Mouse (Mus musculus) E14TG2a.4 (cell line): ENCODE results near the gene Trpm3.
A peak's percentile ranks its signal among the peaks of the same experiment; 100 is the strongest.

ENCODE experiments used
- H3K27me3 ChIP-seq: 2 replicates; pipeline ENCODE4 v1.6.1; 2014; ENCODE audit warnings: low read length, control low read depth; ENCODE audit not compliant: insufficient read depth
- H3K36me3 ChIP-seq: 2 replicates; pipeline ENCODE4 v1.6.1; 2014; ENCODE audit warnings: low read length, control low read depth; ENCODE audit not compliant: insufficient read depth
- H3K4me1 ChIP-seq: replicated peaks from 2 replicates; pipeline ENCODE4 v1.6.1; 2014; ENCODE audit warnings: low read depth, low read length, control low read depth
- H3K4me3 ChIP-seq: replicated peaks from 2 replicates; pipeline ENCODE4 v1.5.1; 2014; ENCODE audit warnings: mild to moderate bottlenecking, low read length
- H3K9me3 ChIP-seq: 2 replicates; pipeline ENCODE4 v1.6.1; 2014; ENCODE audit warnings: low read length, control low read depth
- CTCF ChIP-seq: conservative IDR thresholded peaks from 2 replicates; pipeline ENCODE4 v1.5.1; 2014; ENCODE audit warnings: low read length
- NANOG ChIP-seq: IDR thresholded peaks from 2 replicates; pipeline ENCODE4 v1.6.1; 2014; ENCODE audit warnings: borderline replicate concordance, low read length, mixed read lengths
- POU5F1 ChIP-seq: IDR thresholded peaks from 2 replicates; pipeline ENCODE4 v1.6.1; 2014; ENCODE audit warnings: low read length, borderline replicate concordance

Gene Trpm3

DNA sequence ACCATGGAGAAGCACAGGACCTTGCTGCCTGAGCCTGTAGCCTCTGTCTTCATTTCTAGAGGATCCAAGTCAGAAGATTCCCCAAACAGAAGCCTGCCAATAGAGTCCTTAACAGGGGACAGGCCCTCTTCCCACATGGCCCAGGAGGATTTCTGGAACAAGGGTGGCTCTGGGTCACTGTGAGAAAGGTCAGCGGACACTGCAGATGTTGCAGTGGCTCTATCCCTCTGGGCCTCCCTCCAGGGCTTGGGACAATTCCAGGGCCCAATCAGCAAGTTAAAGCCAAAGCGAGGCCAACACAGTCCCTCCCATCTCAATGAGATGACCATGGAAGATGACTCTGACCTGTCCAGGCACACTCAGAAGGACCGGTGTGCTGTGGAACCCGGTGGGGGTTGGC is 896.1 kb downstream of the Trpm3 start:
- Histone ChIP-seq H3K4me3 (no peak overlapping the region), H3K27me3 (no peaks in the 10 kb centered on the region), H3K4me1 (peaks cover 65% of the 10 kb centered on the region), H3K36me3 (peaks cover 21% of the 10 kb centered on the region), H3K9me3 (peaks cover 7% of the 10 kb centered on the region; the same call in 1 of the 2 replicates)
- TF ChIP-seq NANOG (no peak), POU5F1 (no peak), CTCF (no peak)

DNA sequence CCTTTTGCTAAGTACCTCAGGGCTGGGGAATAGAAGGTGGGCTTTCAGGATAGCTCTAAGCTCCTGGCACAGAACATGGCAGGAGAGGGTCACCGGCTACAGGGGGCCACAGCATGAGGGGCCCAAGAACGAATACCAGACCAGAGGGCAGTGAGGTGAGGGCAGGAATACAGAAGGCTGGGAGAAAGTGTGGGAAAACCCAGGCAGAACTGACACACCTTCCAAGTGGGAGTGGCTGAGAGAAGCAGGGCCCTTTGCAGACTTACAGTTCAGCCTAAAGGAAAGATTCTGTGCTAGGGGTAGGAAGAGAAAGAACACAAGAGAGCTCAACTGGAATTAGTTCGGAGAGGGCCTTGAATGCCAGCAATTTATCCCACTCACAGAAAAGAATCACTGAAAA is 896.9 kb downstream of the Trpm3 start:
- H3K9me3 ChIP-seq: peaks cover 7% of the 10 kb centered on the region; the same call in 1 of the 2 replicates
- TF ChIP-seq POU5F1: no peak
- TF ChIP-seq NANOG: no peak
- TF ChIP-seq CTCF: no peak
- peak overlapping the region; percentile 18; the same call in 1 of the 2 replicates for H3K4me3 ChIP-seq
- peaks cover 29% of the 10 kb centered on the region for H3K36me3 ChIP-seq
- no peaks in the 10 kb centered on the region for H3K27me3 ChIP-seq
- H3K4me1 ChIP-seq: peaks cover 71% of the 10 kb centered on the region

DNA sequence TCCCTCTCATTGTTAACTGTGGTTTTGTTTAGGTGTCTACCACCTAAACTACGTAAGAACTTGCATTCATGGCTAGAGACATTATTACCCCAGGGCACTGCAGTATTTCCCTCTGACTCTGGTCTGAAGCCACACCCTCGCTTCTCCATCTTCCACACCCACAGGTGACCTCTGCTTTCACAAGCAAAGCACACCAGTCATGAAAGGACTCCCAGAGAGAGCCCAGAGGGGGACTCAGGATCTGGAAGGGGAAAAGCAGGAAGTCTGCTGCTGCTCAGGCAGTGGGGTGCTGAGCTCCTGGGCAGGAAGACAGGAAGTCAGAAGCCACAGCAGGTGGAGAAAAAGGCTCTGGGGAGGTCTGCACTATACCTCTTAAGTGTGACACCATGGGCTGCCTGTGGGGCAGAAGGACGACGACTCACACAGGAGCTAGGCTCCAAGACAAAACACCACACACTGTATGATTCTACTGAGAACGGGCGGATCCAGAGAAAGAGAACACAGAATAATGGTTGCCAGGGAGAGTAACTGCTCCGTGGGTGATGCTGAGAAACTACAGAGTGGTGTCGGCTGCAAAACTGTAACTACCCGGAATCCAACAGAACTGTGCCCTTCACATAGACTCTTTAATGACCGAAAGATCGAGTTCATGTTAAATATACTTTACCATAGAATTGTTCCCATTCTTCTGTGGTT is 898.1 kb downstream of the Trpm3 start:
- Histone ChIP-seq H3K27me3 (no peaks in the 10 kb centered on the region), H3K4me3 (peak overlapping the region; percentile 46; the same call in 1 of the 2 replicates), H3K9me3 (peaks cover 7% of the 10 kb centered on the region; the same call in 1 of the 2 replicates), H3K36me3 (peaks cover 33% of the 10 kb centered on the region), H3K4me1 (peaks cover 82% of the 10 kb centered on the region)
- no peak for TF ChIP-seq CTCF
- no peak for TF ChIP-seq NANOG
- no peak for TF ChIP-seq POU5F1

DNA sequence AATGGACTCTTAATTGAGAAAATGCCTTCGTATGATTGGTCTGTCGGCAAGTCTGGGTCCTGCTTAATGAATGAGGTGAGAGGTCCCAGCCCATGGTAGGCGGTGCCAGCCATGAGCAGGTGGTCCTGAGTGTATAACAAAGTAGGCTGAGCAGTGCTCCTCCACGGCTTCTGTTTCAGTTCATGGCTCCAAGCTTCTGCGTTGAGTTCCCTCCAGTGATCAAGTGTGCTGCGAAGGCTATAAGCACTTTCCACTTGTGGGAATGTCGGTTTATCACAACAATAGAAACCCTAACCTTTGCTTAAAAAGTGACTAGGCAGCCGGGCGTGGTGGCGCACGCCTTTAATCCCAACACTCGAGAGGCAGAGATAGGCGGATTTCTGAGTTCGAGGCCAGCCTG is 898.7 kb downstream of the Trpm3 start:
- peaks cover 6% of the 10 kb centered on the region; the same call in 1 of the 2 replicates for H3K9me3 ChIP-seq
- H3K36me3 ChIP-seq: peaks cover 33% of the 10 kb centered on the region
- H3K4me3 ChIP-seq: peak overlapping the region; percentile 46; the same call in 1 of the 2 replicates
- H3K4me1 ChIP-seq: peaks cover 88% of the 10 kb centered on the region
- TF ChIP-seq NANOG (no peak; the same call in 1 of the 2 replicates), CTCF (no peak), POU5F1 (no peak)
- H3K27me3 ChIP-seq: no peaks in the 10 kb centered on the region

DNA sequence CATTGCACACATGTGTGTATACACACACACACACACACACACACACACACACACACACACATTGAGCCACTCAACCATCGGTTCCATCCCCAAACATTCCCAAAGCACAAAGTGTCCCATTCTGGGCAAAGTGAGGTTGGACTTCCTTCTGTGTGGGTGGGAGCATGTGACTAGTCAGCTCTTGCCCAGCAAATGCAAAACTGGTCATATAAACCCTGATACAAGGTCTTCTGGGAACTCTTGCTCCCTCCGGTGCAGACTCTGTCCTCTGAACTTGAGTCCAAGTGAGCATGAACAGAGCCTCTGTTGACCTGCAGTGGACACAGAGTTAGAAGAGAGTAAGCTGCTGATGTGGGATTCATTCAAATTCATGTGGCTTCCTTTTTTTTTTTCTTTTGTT is 899.5 kb downstream of the Trpm3 start:
- no peak overlapping the region for H3K4me3 ChIP-seq
- H3K4me1 ChIP-seq: peaks cover 90% of the 10 kb centered on the region
- TF ChIP-seq POU5F1 (no peak), NANOG (no peak), CTCF (no peak)
- H3K27me3 ChIP-seq: no peaks in the 10 kb centered on the region
- no peaks in the 10 kb centered on the region for H3K9me3 ChIP-seq
- H3K36me3 ChIP-seq: peaks cover 27% of the 10 kb centered on the region

DNA sequence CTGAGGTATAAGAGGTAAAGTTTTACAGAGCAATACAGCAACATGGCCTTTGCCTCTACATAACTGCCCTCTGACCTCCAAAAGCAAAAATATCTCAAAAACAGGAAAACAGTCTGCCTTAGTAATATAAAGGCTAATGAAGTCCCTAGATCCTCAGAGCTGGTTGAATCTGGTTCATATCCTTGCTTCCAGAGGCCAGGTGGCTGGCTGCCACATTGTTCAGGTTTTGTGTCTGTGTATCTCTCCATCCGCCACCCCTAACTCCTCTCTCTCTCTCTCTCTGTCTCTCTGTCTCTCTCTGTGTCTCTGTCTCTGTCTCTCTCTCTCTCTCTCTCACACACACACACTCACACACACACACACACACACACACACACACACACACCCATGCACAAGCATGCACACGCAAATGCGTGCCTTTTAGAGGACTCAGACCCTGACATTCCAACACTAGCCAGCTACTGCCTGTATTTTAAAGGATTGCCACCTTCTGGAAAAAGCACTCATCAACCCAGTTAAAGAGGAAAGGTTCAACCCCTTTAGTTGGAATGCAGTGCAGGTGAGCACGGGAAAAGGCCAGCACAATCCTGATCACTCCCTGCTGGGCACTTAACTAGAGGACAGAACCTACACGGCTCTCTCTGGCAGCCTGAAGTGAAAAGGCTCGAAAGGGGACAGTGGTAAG is 902.8 kb downstream of the Trpm3 start:
- H3K27me3 ChIP-seq: no peaks in the 10 kb centered on the region
- TF ChIP-seq POU5F1 (no peak), CTCF (no peak), NANOG (0 out of 2 replicates have a peak, but pooled peaks have one; percentile 13)
- H3K36me3 ChIP-seq: peaks cover 47% of the 10 kb centered on the region
- H3K4me1 ChIP-seq: peaks cover 86% of the 10 kb centered on the region
- no peaks in the 10 kb centered on the region for H3K9me3 ChIP-seq
- peak overlapping the region; percentile 41 for H3K4me3 ChIP-seq

DNA sequence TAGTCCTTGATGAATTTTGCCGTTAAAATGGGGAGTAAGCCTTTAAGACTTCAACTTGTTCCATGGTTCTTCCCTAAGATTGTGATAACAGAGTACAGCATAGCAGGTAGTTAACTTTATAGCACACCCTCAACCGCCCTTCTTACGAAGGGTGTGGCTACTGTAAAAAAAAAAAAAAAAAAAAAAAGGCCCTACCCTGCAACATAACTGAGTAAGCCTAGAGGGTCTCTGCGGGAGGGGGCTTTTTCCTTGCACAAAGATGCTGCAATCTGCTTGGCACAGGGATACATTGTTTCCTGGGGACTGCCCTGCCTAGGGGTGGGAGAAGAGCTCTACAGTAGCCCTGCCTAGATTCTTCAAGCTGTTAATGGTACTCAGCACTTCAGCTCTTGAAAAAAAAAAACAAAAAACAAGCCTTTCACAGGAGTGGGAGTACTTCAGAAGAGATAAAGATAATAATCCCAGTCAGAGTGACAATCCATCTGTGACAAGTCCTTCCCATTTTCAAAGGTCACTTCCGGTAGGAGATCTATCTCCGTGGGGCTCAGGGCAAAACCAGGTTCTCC is 903.4 kb downstream of the Trpm3 start:
- peaks cover 83% of the 10 kb centered on the region for H3K4me1 ChIP-seq

DNA sequence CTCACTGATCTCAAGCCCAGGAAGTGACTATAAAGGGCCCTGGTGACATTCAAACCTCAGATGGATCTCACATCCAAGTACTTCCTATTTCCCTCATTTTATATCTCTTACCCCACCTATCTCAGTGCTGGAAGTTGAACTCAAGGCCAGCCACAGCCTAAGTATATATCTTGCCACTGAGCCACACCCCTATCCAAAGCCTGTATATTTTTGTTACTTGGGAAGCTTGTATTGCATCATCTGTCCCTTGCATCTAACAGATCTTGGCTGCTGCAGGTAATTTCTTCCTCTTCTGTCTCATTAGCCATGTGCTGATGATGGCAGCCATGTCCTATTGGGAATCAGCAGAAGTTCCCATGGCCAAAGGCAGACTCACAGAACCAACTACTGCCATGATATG is 904.9 kb downstream of the Trpm3 start:
- Histone ChIP-seq H3K9me3 (no peaks in the 10 kb centered on the region), H3K36me3 (peaks cover 56% of the 10 kb centered on the region), H3K27me3 (no peaks in the 10 kb centered on the region), H3K4me1 (peaks cover 76% of the 10 kb centered on the region), H3K4me3 (no peak overlapping the region)
- TF ChIP-seq NANOG: no peak

More for the DNA sequence above, 903.4 kb downstream of the Trpm3 start:
- no peaks in the 10 kb centered on the region for H3K27me3 ChIP-seq
- peak overlapping the region; percentile 41 for H3K4me3 ChIP-seq
- no peaks in the 10 kb centered on the region for H3K9me3 ChIP-seq
- no peak for TF ChIP-seq CTCF
- TF ChIP-seq NANOG: no peak
- no peak for TF ChIP-seq POU5F1
- H3K36me3 ChIP-seq: peaks cover 51% of the 10 kb centered on the region
